Mouse (Mus musculus) heart, postnatal 10 days (tissue): ENCODE data around the gene Ttc3. TPM values are rescaled to one million over a fixed set of nuclear protein-coding genes. Genes with fewer than 3 reads are reported as not detected.
A peak's percentile ranks its signal among the peaks of the same experiment; 100 is the strongest.
"Not testable (repeated sequence)": the region's sequence is repeated elsewhere in the genome, so short reads cannot be mapped to it uniquely, and the experiment has no call there.

Experiments used
- DNase-seq, 2 experiments: peaks; one replicate each; pipeline ENCODE4 v3.0.0; 2021
- intact Hi-C: fragments of 180-260 bp; cut with DNase I; formaldehyde crosslinking; loops from one replicate; pipeline ENCODE4 v1.15.1; 2025
- total RNA-seq, 2 experiments: library from RNA; stranded (reverse); gene quantifications; 2 replicates each; pipeline ENCODE4 v1.2.3; 2021

Ttc3 gene
- total RNA-seq, 2 experiments from 2014 or later: 127 to 128 TPM

GRCm38 (mm10) chr16:94487341-94487740, 116.9 kb downstream of the Ttc3 start:
- intact Hi-C loops: no loop called here

GRCm38 (mm10) chr16:94489326-94489725, 118.9 kb downstream of the Ttc3 start:
- DNase-seq: no peak
- intact Hi-C loops: no loop called here

More at GRCm38 (mm10) chr16:94487341-94487740, 116.9 kb downstream of the Ttc3 start:
- DNase-seq: no peak

GRCm38 (mm10) chr16:94497176-94497575, 126.8 kb downstream of the Ttc3 start:
- DNase-seq, intact Hi-C loops: not testable (repeated sequence)

GRCm38 (mm10) chr16:94497911-94498310, 127.5 kb downstream of the Ttc3 start:
- intact Hi-C loops: no loop called here
- DNase-seq: peak; percentile 62 to 71

- intact Hi-C loops: no loop called here
Measured at GRCm38 (mm10) chr16:94504192-94504591, 133.8 kb downstream of the Ttc3 start.

GRCm38 (mm10) chr16:94507071-94507470, 136.7 kb downstream of the Ttc3 start:
- intact Hi-C loops: no loop called here
- DNase-seq: no peak

More at GRCm38 (mm10) chr16:94504192-94504591, 133.8 kb downstream of the Ttc3 start:
- no peak for DNase-seq

- DNase-seq: no peak
- intact Hi-C loops: no loop called here
Measured at GRCm38 (mm10) chr16:94508769-94509168, 138.4 kb downstream of the Ttc3 start.

GRCm38 (mm10) chr16:94509983-94510382, 139.6 kb downstream of the Ttc3 start:
- peak in 1 of 2 experiments; percentile 15 for DNase-seq
- intact Hi-C loops: loop anchor here (5.0 kb wide), 1 partner anchor 202 kb away; no protein-coding TSS in a partner anchor

- DNase-seq: no peak
- intact Hi-C loops: no loop called here
Measured at GRCm38 (mm10) chr16:94517606-94518005, 147.2 kb downstream of the Ttc3 start.

Other genes starting within 250 kb of the Ttc3 start
- 1 to 10 TPM; 6.9 to 7.5 TPM for gene Hlcs, start 57.0 kb upstream of the Ttc3 start, total RNA-seq
- gene Ripply3, start 42.2 kb upstream of the Ttc3 start, total RNA-seq: 1 to 10 TPM; 4.7 to 5.1 TPM
- 10 to 100 TPM; 77.1 to 80.5 TPM for gene Pigp, start 1.2 kb downstream of the Ttc3 start, total RNA-seq
- gene Vps26c, start 156.2 kb downstream of the Ttc3 start, total RNA-seq: 10 to 100 TPM; 28.2 to 30.9 TPM
- 10 to 100 TPM; 86.2 to 99.2 TPM for gene Dyrk1a, start 199.4 kb downstream of the Ttc3 start, total RNA-seq